Mouse (Mus musculus) T-cell, adult 2 months (primary cell): ENCODE results near the gene Gm11237.
"Not testable (repeated sequence)": the region's sequence is repeated elsewhere in the genome, so short reads cannot be mapped to it uniquely, and the experiment has no call there.

Experiments
- DNase-seq: peaks from one replicate; pipeline ENCODE4 v3.0.0; 2022; ENCODE audit warnings: low spot score

Gene Gm11237

DNA sequence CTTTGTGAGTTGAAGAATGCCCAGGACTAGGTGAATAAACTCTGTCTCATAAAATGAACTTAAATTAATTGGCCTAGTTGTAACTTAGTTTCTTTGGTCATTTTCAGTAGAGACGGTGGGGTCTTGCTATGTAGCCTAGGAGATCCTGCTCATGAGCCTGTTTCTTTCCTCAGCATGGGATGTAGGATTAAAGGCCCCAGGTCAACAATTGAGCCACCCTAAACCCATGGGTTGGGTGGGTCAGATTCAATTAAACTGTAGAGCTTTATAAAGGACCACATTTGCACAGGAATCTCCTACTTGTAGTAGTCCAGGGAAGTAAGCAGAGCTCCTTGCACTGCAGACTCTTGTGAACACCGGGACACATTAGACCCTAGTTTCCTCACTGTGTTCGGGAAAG is at the start of gene Gm11237:
Gene Gm11237, plus strand, starts transcription at position 301 of the 400 bp plus-strand sequence.
- DNase-seq: not testable (repeated sequence)

- no peak for DNase-seq
These were observed 23.5 kb upstream of the Gm11237 start for GRCm38 (mm10) chr4:73599248-73599647.

GRCm38 (mm10) chr4:73607581-73607980 is 15.2 kb upstream of the Gm11237 start, which contains the start of gene Gm11238:
Gm11238 (plus strand) TSS chr4:73607881.
- DNase-seq: not testable (repeated sequence)

DNA sequence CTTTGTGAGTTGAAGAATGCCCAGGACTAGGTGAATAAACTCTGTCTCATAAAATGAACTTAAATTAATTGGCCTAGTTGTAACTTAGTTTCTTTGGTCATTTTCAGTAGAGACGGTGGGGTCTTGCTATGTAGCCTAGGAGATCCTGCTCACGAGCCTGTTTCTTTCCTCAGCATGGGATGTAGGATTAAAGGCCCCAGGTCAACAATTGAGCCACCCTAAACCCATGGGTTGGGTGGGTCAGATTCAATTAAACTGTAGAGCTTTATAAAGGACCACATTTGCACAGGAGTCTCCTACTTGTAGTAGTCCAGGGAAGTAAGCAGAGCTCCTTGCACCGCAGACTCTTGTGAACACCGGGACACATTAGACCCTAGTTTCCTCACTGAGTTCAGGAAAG is 15.0 kb downstream of the Gm11237 start, which contains the start of gene Gm11236:
Gene Gm11236, plus strand, starts transcription at position 301 of the 400 bp plus-strand sequence.
- DNase-seq: not testable (repeated sequence)

GRCm38 (mm10) chr4:73661864-73662263 is 39.1 kb downstream of the Gm11237 start:
- not testable (repeated sequence) for DNase-seq

- not testable (repeated sequence) for DNase-seq
These were observed 45.3 kb downstream of the Gm11237 start, which contains the start of gene Gm11239 for GRCm38 (mm10) chr4:73668054-73668453. Gm11239 (plus strand) TSS chr4:73668354.
